Mouse (Mus musculus) midbrain, embryonic 13.5 days (tissue): ENCODE results near the gene Zdhhc19. TPM values are rescaled to one million over a fixed set of nuclear protein-coding genes. Genes with fewer than 3 reads are reported as not detected.

Experiments
- ATAC-seq: fragments of 200-750 bp; cut with Nextera tagmentation; 2 replicates; pipeline ENCODE4 v1.8.0; 2017; ENCODE audit warnings: mild to moderate bottlenecking, moderate TSS enrichment, moderate library complexity
- H3K27ac ChIP-seq: fragments of 300-500 bp; sonication (generic); 2 replicates; pipeline ENCODE4 v1.5.1; 2015; ENCODE audit warnings: inconsistent platforms, mild to moderate bottlenecking, moderate library complexity
- H3K27me3 ChIP-seq: fragments of 300-500 bp; sonication (generic); 2 replicates; pipeline ENCODE4 v1.6.1; 2015; ENCODE audit warnings: mild to moderate bottlenecking, inconsistent platforms
- H3K36me3 ChIP-seq: fragments of 300-500 bp; sonication (generic); 2 replicates; pipeline ENCODE4 v1.6.1; 2015; ENCODE audit warnings: mild to moderate bottlenecking, inconsistent platforms
- H3K4me1 ChIP-seq: fragments of 300-500 bp; sonication (generic); replicated peaks from 2 replicates; pipeline ENCODE4 v1.6.1; 2015; ENCODE audit warnings: inconsistent platforms
- H3K4me2 ChIP-seq: fragments of 300-500 bp; sonication (generic); replicated peaks from 2 replicates; pipeline ENCODE4 v1.6.1; 2015; ENCODE audit warnings: moderate library complexity, mild to moderate bottlenecking, inconsistent platforms
- H3K4me3 ChIP-seq: fragments of 300-500 bp; sonication (generic); replicated peaks from 2 replicates; pipeline ENCODE4 v1.5.1; 2015; ENCODE audit warnings: mild to moderate bottlenecking, inconsistent platforms
- H3K9ac ChIP-seq: fragments of 300-500 bp; sonication (generic); replicated peaks from 2 replicates; pipeline ENCODE4 v1.6.1; 2015; ENCODE audit warnings: mild to moderate bottlenecking, inconsistent platforms
- H3K9me3 ChIP-seq: fragments of 300-500 bp; sonication (generic); 2 replicates; pipeline ENCODE4 v1.6.1; 2016; ENCODE audit warnings: mild to moderate bottlenecking, inconsistent platforms
- WGBS: fragments of 180-500 bp; shearing (Covaris S2); methylation state at CpG from one replicate; pipeline ENCODE4 v1.1.7; 2015; 5-methylcytosine and 5-hydroxymethylcytosine counted together
- polyA plus RNA-seq: library from polyadenylated mRNA; unstranded; fragments of >200 nt; fragmentation: Nextera tagmentation; extraction: Ambion mirVana; gene quantifications from 2 replicates; pipeline ENCODE4 v1.2.1, GENCODE M21; 2015

The Zdhhc19 gene
- polyA plus RNA-seq, 1 experiment from 2014 or later: not detected

- no peaks in the 10 kb centered on the region for H3K36me3 ChIP-seq
- no peak overlapping the region for H3K27ac ChIP-seq
- 93% methylated on average over 4 of the region's 4 CpGs for whole genome bisulfite sequencing
- no peak overlapping the region for H3K4me2 ChIP-seq
- H3K27me3 ChIP-seq: no peaks in the 10 kb centered on the region
- ATAC-seq: no peak
- no peak overlapping the region for H3K4me3 ChIP-seq
- no peaks in the 10 kb centered on the region for H3K4me1 ChIP-seq
- no peaks in the 10 kb centered on the region for H3K9me3 ChIP-seq
- H3K9ac ChIP-seq: no peak overlapping the region
Measured at GRCm38 (mm10) chr16:32586482-32586881, 90.4 kb downstream of the Zdhhc19 start.

- Histone ChIP-seq H3K4me1 (no peaks in the 10 kb centered on the region), H3K4me3 (no peak overlapping the region), H3K27me3 (no peaks in the 10 kb centered on the region), H3K36me3 (no peaks in the 10 kb centered on the region), H3K9ac (no peak overlapping the region), H3K9me3 (no peaks in the 10 kb centered on the region), H3K27ac (no peak overlapping the region), H3K4me2 (no peak overlapping the region)
- 89% methylated on average over 3 of the region's 3 CpGs for WGBS
- no peak for ATAC-seq
Measured at GRCm38 (mm10) chr16:32588568-32588967, 92.5 kb downstream of the Zdhhc19 start.

- H3K36me3 ChIP-seq: no peaks in the 10 kb centered on the region
- H3K4me1 ChIP-seq: no peaks in the 10 kb centered on the region
- no peak overlapping the region for H3K4me3 ChIP-seq
- WGBS: 66% methylated on average over 8 of the region's 8 CpGs
- no peak overlapping the region for H3K27ac ChIP-seq
- no peak overlapping the region for H3K9ac ChIP-seq
- no peak for ATAC-seq
- H3K27me3 ChIP-seq: no peaks in the 10 kb centered on the region
- no peak overlapping the region for H3K4me2 ChIP-seq
- H3K9me3 ChIP-seq: no peaks in the 10 kb centered on the region
Measured at GRCm38 (mm10) chr16:32591521-32591920, 95.5 kb downstream of the Zdhhc19 start.

- Histone ChIP-seq H3K27ac (no peak overlapping the region), H3K4me1 (peaks cover 5% of the 10 kb centered on the region; the same call in 1 of the 2 replicates), H3K27me3 (no peaks in the 10 kb centered on the region), H3K4me2 (no peak overlapping the region), H3K9me3 (no peaks in the 10 kb centered on the region), H3K4me3 (no peak overlapping the region), H3K36me3 (no peaks in the 10 kb centered on the region), H3K9ac (no peak overlapping the region)
- ATAC-seq: no peak
- WGBS: 92% methylated on average over 5 of the region's 5 CpGs
Measured at GRCm38 (mm10) chr16:32593283-32593805, 97.3 kb downstream of the Zdhhc19 start.

GRCm38 (mm10) chr16:32593916-32594315 lies 97.9 kb downstream of the Zdhhc19 start:
- Histone ChIP-seq H3K9ac (no peak overlapping the region), H3K36me3 (no peaks in the 10 kb centered on the region), H3K4me3 (no peak overlapping the region), H3K4me1 (peaks cover 5% of the 10 kb centered on the region; the same call in 1 of the 2 replicates), H3K27me3 (no peaks in the 10 kb centered on the region), H3K4me2 (no peak overlapping the region), H3K27ac (no peak overlapping the region), H3K9me3 (no peaks in the 10 kb centered on the region)
- 80% methylated on average over 5 of the region's 5 CpGs for WGBS
- ATAC-seq: no peak

- 89% methylated on average over 5 of the region's 5 CpGs for WGBS
- Histone ChIP-seq H3K27me3 (no peaks in the 10 kb centered on the region), H3K4me1 (peaks cover 5% of the 10 kb centered on the region; the same call in 1 of the 2 replicates), H3K9ac (no peak overlapping the region), H3K9me3 (no peaks in the 10 kb centered on the region), H3K36me3 (no peaks in the 10 kb centered on the region), H3K27ac (no peak overlapping the region), H3K4me2 (no peak overlapping the region), H3K4me3 (no peak overlapping the region)
- ATAC-seq: no peak
Measured at GRCm38 (mm10) chr16:32594701-32595100, 98.6 kb downstream of the Zdhhc19 start.

- no peak overlapping the region for H3K27ac ChIP-seq
- ATAC-seq: no peak
- no peaks in the 10 kb centered on the region for H3K9me3 ChIP-seq
- 87% methylated on average over 10 of the region's 10 CpGs for WGBS
- no peaks in the 10 kb centered on the region for H3K36me3 ChIP-seq
- peaks cover 5% of the 10 kb centered on the region; the same call in 1 of the 2 replicates for H3K4me1 ChIP-seq
- no peak overlapping the region for H3K9ac ChIP-seq
- no peak overlapping the region for H3K4me3 ChIP-seq
- no peaks in the 10 kb centered on the region for H3K27me3 ChIP-seq
- no peak overlapping the region for H3K4me2 ChIP-seq
Measured at GRCm38 (mm10) chr16:32595142-32595855, 99.2 kb downstream of the Zdhhc19 start.

GRCm38 (mm10) chr16:32597909-32598381 lies 101.9 kb downstream of the Zdhhc19 start:
- no peaks in the 10 kb centered on the region for H3K36me3 ChIP-seq
- H3K27me3 ChIP-seq: peaks cover 2% of the 10 kb centered on the region; the same call in 1 of the 2 replicates
- H3K27ac ChIP-seq: no peak overlapping the region
- 37% methylated on average over 4 of the region's 4 CpGs for WGBS
- no peak overlapping the region for H3K4me3 ChIP-seq
- peaks cover 5% of the 10 kb centered on the region; the same call in 1 of the 2 replicates for H3K4me1 ChIP-seq
- ATAC-seq: no peak
- no peak overlapping the region for H3K9ac ChIP-seq
- H3K9me3 ChIP-seq: no peaks in the 10 kb centered on the region
- H3K4me2 ChIP-seq: no peak overlapping the region

GRCm38 (mm10) chr16:32599151-32599550 lies 103.1 kb downstream of the Zdhhc19 start:
- H3K27ac ChIP-seq: no peak overlapping the region
- WGBS: 100% methylated on average over 1 of the region's 1 CpGs
- ATAC-seq: no peak
- H3K4me3 ChIP-seq: no peak overlapping the region
- no peaks in the 10 kb centered on the region for H3K9me3 ChIP-seq
- peaks cover 2% of the 10 kb centered on the region; the same call in 1 of the 2 replicates for H3K27me3 ChIP-seq
- H3K4me2 ChIP-seq: no peak overlapping the region
- no peak overlapping the region for H3K9ac ChIP-seq
- no peaks in the 10 kb centered on the region for H3K36me3 ChIP-seq
- H3K4me1 ChIP-seq: peaks cover 5% of the 10 kb centered on the region; the same call in 1 of the 2 replicates

GRCm38 (mm10) chr16:32602193-32602685 lies 106.2 kb downstream of the Zdhhc19 start:
- Histone ChIP-seq H3K27me3 (peaks cover 18% of the 10 kb centered on the region), H3K9ac (no peak overlapping the region), H3K9me3 (no peaks in the 10 kb centered on the region), H3K4me1 (peaks cover 5% of the 10 kb centered on the region; the same call in 1 of the 2 replicates), H3K27ac (no peak overlapping the region), H3K36me3 (no peaks in the 10 kb centered on the region), H3K4me3 (no peak overlapping the region), H3K4me2 (no peak overlapping the region)
- WGBS: 90% methylated on average over 3 of the region's 3 CpGs
- ATAC-seq: no peak

- H3K4me1 ChIP-seq: peaks cover 21% of the 10 kb centered on the region
- no peaks in the 10 kb centered on the region for H3K9me3 ChIP-seq
- no peak overlapping the region for H3K27ac ChIP-seq
- no peaks in the 10 kb centered on the region for H3K36me3 ChIP-seq
- no peak overlapping the region for H3K9ac ChIP-seq
- WGBS: 59% methylated on average over 7 of the region's 7 CpGs
- H3K27me3 ChIP-seq: peaks cover 15% of the 10 kb centered on the region
- ATAC-seq: no peak
- peak overlapping the region; percentile 88 for H3K4me3 ChIP-seq
- peak overlapping the region; percentile 70 for H3K4me2 ChIP-seq
Measured at GRCm38 (mm10) chr16:32607562-32608343, 111.7 kb downstream of the Zdhhc19 start.

GRCm38 (mm10) chr16:32608344-32608711 lies 112.3 kb downstream of the Zdhhc19 start:
- no peaks in the 10 kb centered on the region for H3K36me3 ChIP-seq
- 0 out of 2 replicates have a peak overlapping the region, but pooled peaks have one; percentile 23 for H3K9ac ChIP-seq
- peak overlapping the region; percentile 70 for H3K4me2 ChIP-seq
- 14% methylated on average over 8 of the region's 8 CpGs for WGBS
- H3K9me3 ChIP-seq: no peaks in the 10 kb centered on the region
- peak overlapping the region; percentile 95; the same call in 1 of the 2 replicates for H3K27ac ChIP-seq
- H3K27me3 ChIP-seq: peaks cover 15% of the 10 kb centered on the region
- no peak for ATAC-seq
- peaks cover 21% of the 10 kb centered on the region for H3K4me1 ChIP-seq
- peak overlapping the region; percentile 88 for H3K4me3 ChIP-seq
